Mouse (Mus musculus): ENCODE results near the gene Kremen1.

Kremen1 gene

GRCm38 (mm10) chr11:5261508-5262392, at the start of gene Kremen1:
Gene Kremen1, minus strand, starts transcription at chr11:5261558.
- WGBS, result 2% methylated on average over 64 of the region's 80 CpGs

GRCm38 (mm10) chr11:5307024-5307905, 45.9 kb upstream of the Kremen1 start:
- 86% methylated on average over 13 of the region's 13 CpGs for WGBS

GRCm38 (mm10) chr11:5298007-5298372, 36.6 kb upstream of the Kremen1 start:
- 77% methylated on average over 1 of the region's 1 CpGs for WGBS

- 39% methylated on average over 13 of the region's 13 CpGs for WGBS
These were observed 36.0 kb upstream of the Kremen1 start for GRCm38 (mm10) chr11:5297148-5298006.

- 59% methylated on average over 2 of the region's 2 CpGs for WGBS
These were observed 35.3 kb upstream of the Kremen1 start for GRCm38 (mm10) chr11:5296576-5297115.

GRCm38 (mm10) chr11:5294805-5295204, 33.4 kb upstream of the Kremen1 start:
- WGBS, result 69% methylated on average over 3 of the region's 3 CpGs

GRCm38 (mm10) chr11:5290691-5291090, 29.3 kb upstream of the Kremen1 start:
- WGBS, result 8% methylated on average over 5 of the region's 5 CpGs

GRCm38 (mm10) chr11:5289826-5290580, 28.6 kb upstream of the Kremen1 start:
- 28% methylated on average over 4 of the region's 4 CpGs for WGBS

- WGBS, result 97% methylated on average over 2 of the region's 2 CpGs
These were observed 22.6 kb upstream of the Kremen1 start for GRCm38 (mm10) chr11:5283987-5284386.

GRCm38 (mm10) chr11:5280932-5281331, 19.6 kb upstream of the Kremen1 start:
- 66% methylated on average over 7 of the region's 7 CpGs for WGBS

GRCm38 (mm10) chr11:5278463-5278862, 17.1 kb upstream of the Kremen1 start:
- 90% methylated on average over 2 of the region's 2 CpGs for WGBS

- 59% methylated on average over 5 of the region's 5 CpGs for WGBS
These were observed 16.1 kb upstream of the Kremen1 start for GRCm38 (mm10) chr11:5277307-5277971.

GRCm38 (mm10) chr11:5275216-5275615, 13.9 kb upstream of the Kremen1 start:
- WGBS, result 79% methylated on average over 4 of the region's 4 CpGs

GRCm38 (mm10) chr11:5272536-5273234, 11.3 kb upstream of the Kremen1 start:
- WGBS, result 79% methylated on average over 9 of the region's 9 CpGs

- 38% methylated on average over 4 of the region's 4 CpGs for WGBS
These were observed 10.7 kb upstream of the Kremen1 start for GRCm38 (mm10) chr11:5272066-5272360.

GRCm38 (mm10) chr11:5271274-5272065, 10.1 kb upstream of the Kremen1 start:
- WGBS, result 37% methylated on average over 9 of the region's 9 CpGs

- WGBS, result 91% methylated on average over 8 of the region's 8 CpGs
These were observed 8.6 kb upstream of the Kremen1 start for GRCm38 (mm10) chr11:5269846-5270461.

- 89% methylated on average over 8 of the region's 8 CpGs for WGBS
These were observed 4.4 kb upstream of the Kremen1 start for GRCm38 (mm10) chr11:5265764-5266163.

Data from cerebral cortex, adult 2 months (tissue).